Mouse (Mus musculus) cerebellum, adult 11-12 months (tissue): ENCODE measurements around the gene Ppfia1.

Experiments used
- DNase-seq: peaks from one replicate; pipeline ENCODE4 v3.0.0; 2022

The Ppfia1 gene

GRCm38 (mm10) chr7:144549904-144550566 lies 3.5 kb downstream of the Ppfia1 start:
- DNase-seq, result peak; percentile 93

- DNase-seq, result no peak
Measured at GRCm38 (mm10) chr7:144545231-144545630, 8.3 kb downstream of the Ppfia1 start.

GRCm38 (mm10) chr7:144541351-144541750 lies 12.2 kb downstream of the Ppfia1 start:
- no peak for DNase-seq

GRCm38 (mm10) chr7:144539146-144539545 lies 14.4 kb downstream of the Ppfia1 start:
- no peak for DNase-seq

- DNase-seq, result no peak
Measured at GRCm38 (mm10) chr7:144538030-144538644, 15.4 kb downstream of the Ppfia1 start.

- DNase-seq, result no peak
Measured at GRCm38 (mm10) chr7:144536367-144536766, 17.2 kb downstream of the Ppfia1 start.

GRCm38 (mm10) chr7:144534773-144535172 lies 18.8 kb downstream of the Ppfia1 start:
- DNase-seq, result no peak

GRCm38 (mm10) chr7:144531585-144532378 lies 21.7 kb downstream of the Ppfia1 start:
- no peak for DNase-seq

GRCm38 (mm10) chr7:144529851-144530250 lies 23.7 kb downstream of the Ppfia1 start:
- DNase-seq, result no peak

- DNase-seq, result peak; percentile 78
Measured at GRCm38 (mm10) chr7:144527723-144528221, 25.8 kb downstream of the Ppfia1 start.

GRCm38 (mm10) chr7:144526649-144527048 lies 26.9 kb downstream of the Ppfia1 start:
- no peak for DNase-seq

- peak; percentile 92 for DNase-seq
Measured at GRCm38 (mm10) chr7:144524427-144525191, 28.9 kb downstream of the Ppfia1 start.

- no peak for DNase-seq
Measured at GRCm38 (mm10) chr7:144523415-144523814, 30.1 kb downstream of the Ppfia1 start.

GRCm38 (mm10) chr7:144521927-144522326 lies 31.6 kb downstream of the Ppfia1 start:
- no peak for DNase-seq

- DNase-seq, result no peak
Measured at GRCm38 (mm10) chr7:144519852-144520251, 33.7 kb downstream of the Ppfia1 start.

GRCm38 (mm10) chr7:144516711-144517110 lies 36.8 kb downstream of the Ppfia1 start:
- no peak for DNase-seq

GRCm38 (mm10) chr7:144509090-144509489 lies 44.4 kb downstream of the Ppfia1 start:
- no peak for DNase-seq

- DNase-seq, result no peak
Measured at GRCm38 (mm10) chr7:144506807-144507206, 46.7 kb downstream of the Ppfia1 start.

- no peak for DNase-seq
Measured at GRCm38 (mm10) chr7:144503959-144504358, 49.6 kb downstream of the Ppfia1 start.

- DNase-seq, result no peak
Measured at GRCm38 (mm10) chr7:144492931-144493330, 60.6 kb downstream of the Ppfia1 start.

GRCm38 (mm10) chr7:144490201-144490873 lies 63.2 kb downstream of the Ppfia1 start:
- DNase-seq, result no peak

GRCm38 (mm10) chr7:144489067-144489774 lies 64.3 kb downstream of the Ppfia1 start:
- no peak for DNase-seq
